Mouse (Mus musculus): ENCODE measurements around the gene Pctp. TPM values are rescaled to one million over a fixed set of nuclear protein-coding genes. Genes with fewer than 3 reads are reported as not detected.
A peak's percentile ranks its signal among the peaks of the same experiment; 100 is the strongest.

The Pctp gene
- polyA plus RNA-seq, 1 experiment from 2014 or later, result 5.1 TPM

DNA sequence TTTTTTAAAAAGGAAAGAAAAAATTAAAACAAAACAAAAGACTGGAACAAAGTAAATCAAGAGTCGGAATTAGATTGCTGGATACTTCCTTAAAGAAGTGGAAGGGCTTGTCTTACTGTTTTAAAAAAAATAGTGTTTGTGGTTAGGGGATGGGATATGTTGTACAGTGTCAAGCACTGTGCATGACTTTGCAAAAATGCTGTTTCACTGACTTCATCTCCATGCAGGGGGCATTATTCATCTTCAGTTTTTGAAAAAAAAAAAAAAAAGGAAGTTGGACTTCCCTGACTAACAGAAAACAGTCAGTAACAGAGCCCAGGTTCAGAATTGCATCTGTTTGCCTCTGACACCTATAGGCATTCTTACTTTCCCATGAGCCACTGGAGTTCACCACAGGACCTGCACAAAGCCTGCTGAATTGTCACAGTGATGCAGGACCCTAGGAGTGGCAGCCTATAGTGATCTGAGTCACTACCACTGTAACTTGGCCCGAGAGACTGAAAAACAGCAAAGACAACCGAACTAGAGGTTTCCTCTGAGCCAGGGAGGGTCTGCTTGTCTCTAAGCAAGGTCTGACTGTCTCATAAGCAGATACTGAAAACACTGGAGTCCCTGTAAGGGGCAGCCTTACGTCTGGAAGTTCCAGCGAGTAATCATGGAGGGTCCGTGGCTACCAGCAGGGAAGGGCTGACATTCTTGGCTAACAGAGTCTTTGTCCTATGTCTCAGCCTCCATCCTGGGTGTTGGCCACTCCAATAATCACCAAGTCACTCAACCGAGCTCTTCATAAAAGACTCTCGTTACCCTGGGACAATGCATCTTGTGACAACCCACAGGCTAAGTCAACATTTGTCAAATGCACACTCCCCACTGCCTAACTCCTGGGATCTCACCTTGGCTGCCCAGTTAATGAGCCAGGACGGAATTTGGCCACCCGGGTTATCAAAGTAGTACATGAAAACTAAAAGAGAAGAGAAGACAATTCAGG is 17.2 kb downstream of the Pctp start:
- Histone ChIP-seq H3K4me2 (no peak overlapping the region), H3K9ac (no peak overlapping the region), H3K27me3 (no peaks in the 10 kb centered on the region), H3K4me3 (replicated peaks) (no peak overlapping the region), H3K36me3 (replicated peaks) (no peaks in the 10 kb centered on the region), H3K27ac (no peak overlapping the region), H3K9me3 (no peaks in the 10 kb centered on the region), H3K4me1 (no peaks in the 10 kb centered on the region)
- WGBS, result 35% methylated on average over 10 of the region's 10 CpGs
- no peak for ATAC-seq (ENCODE audit: low FRiP score)

GRCm38 (mm10) chr11:89984436-89984835 is 18.3 kb downstream of the Pctp start:
- Histone ChIP-seq H3K27me3 (no peaks in the 10 kb centered on the region), H3K4me3 (replicated peaks) (no peak overlapping the region), H3K9ac (no peak overlapping the region), H3K4me2 (no peak overlapping the region), H3K36me3 (replicated peaks) (no peaks in the 10 kb centered on the region), H3K27ac (no peak overlapping the region), H3K9me3 (no peaks in the 10 kb centered on the region), H3K4me1 (no peaks in the 10 kb centered on the region)
- ATAC-seq (ENCODE audit: low FRiP score), result no peak
- WGBS, result 92% methylated on average over 5 of the region's 5 CpGs

DNA sequence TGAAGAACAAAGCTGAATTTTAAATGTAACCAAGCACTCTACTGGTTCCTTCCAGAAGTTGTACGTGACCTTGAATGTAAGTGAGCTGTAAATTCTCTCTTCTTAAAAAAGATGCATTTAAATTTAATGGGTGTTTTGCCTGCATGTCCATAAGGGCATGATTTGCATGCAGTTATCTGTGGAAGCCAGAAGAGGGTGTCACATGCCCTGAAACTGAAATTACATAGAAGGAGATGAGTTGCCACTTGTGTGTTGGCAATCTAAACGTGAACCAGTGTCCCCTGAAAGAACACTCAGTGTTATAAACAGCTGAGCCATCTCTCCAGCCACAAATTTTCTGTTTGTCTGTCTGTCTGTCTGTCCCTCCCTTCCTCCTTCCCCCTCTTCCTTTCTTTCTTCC is 19.8 kb downstream of the Pctp start:
- no peaks in the 10 kb centered on the region for H3K36me3 ChIP-seq (replicated peaks)
- no peak for ATAC-seq (ENCODE audit: low FRiP score)
- no peak overlapping the region for H3K27ac ChIP-seq
- no peaks in the 10 kb centered on the region for H3K27me3 ChIP-seq
- WGBS, result 84% methylated on average over 2 of the region's 2 CpGs
- H3K9me3 ChIP-seq, result no peaks in the 10 kb centered on the region
- H3K4me2 ChIP-seq, result no peak overlapping the region
- H3K9ac ChIP-seq, result no peak overlapping the region
- no peak overlapping the region for H3K4me3 ChIP-seq (replicated peaks)
- peaks cover 12% of the 10 kb centered on the region for H3K4me1 ChIP-seq

DNA sequence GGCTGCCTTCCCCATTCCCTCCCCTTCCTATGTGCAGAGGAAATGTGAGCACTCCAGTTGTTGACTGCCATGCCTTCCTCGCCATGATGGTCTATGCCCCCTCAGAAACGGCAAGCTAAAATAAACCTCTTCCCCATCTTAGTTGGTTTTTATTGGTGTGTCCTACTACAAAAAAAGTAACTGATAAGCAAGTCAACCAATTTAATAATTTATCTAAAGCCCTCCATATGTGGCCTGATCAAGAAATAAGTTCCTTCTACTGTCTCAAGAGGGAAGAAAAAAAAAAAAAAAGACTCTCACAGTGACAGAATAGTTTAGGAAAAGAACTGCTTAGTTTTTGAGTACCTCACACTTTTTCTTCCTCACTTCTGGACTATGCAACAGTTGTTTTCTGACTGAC is 22.6 kb downstream of the Pctp start:
- Histone ChIP-seq H3K36me3 (replicated peaks) (no peaks in the 10 kb centered on the region), H3K27me3 (no peaks in the 10 kb centered on the region), H3K9ac (no peak overlapping the region), H3K4me1 (peaks cover 17% of the 10 kb centered on the region), H3K4me2 (no peak overlapping the region), H3K4me3 (replicated peaks) (no peak overlapping the region), H3K9me3 (no peaks in the 10 kb centered on the region), H3K27ac (no peak overlapping the region)
- no peak for ATAC-seq (ENCODE audit: low FRiP score)
- WGBS, result 95% methylated on average over 2 of the region's 2 CpGs

DNA sequence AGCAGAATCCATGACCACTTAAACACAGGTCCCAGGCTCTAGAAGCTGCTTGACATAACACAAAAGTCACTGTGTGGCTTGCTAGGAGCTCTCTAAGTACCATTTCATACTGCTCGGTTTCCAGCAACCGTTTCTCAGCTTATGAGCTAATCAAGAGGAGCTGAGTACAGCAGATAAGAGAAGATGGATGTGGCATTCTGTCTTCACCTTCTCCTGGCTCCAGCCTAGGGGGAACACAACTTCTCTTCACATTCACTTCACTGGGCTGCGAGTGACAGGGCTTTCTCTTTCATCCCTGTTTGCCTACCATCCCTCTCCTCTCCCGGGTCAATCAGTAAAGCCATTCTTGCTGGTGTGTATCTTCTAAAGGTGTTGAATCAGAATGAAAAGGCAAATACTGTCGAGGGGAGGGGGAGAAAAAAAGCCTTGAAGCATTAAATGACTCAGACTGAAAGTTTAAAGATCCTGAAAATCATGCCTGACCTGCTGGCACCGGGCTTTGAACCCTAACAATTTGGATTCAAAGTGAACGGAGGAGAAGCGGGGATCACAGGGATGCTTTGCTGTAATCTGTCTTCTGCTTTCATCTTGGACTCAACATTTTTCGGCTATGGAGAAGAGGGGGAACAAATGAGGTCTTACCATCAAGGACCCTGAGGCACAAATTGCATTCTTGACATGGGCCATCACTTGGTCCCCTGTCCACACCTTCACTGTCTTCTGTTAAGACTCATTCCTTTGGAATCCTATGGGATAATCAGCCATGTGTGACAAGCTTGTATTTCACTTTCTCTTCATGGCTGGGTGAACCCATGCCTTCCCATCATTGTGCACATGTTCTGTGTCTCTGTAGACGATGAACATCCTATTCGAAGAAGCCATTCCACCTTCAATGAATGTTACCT is 23.5 kb downstream of the Pctp start:
- 75% methylated on average over 11 of the region's 11 CpGs for WGBS
- no peak overlapping the region for H3K27ac ChIP-seq
- H3K4me1 ChIP-seq, result peaks cover 17% of the 10 kb centered on the region

DNA sequence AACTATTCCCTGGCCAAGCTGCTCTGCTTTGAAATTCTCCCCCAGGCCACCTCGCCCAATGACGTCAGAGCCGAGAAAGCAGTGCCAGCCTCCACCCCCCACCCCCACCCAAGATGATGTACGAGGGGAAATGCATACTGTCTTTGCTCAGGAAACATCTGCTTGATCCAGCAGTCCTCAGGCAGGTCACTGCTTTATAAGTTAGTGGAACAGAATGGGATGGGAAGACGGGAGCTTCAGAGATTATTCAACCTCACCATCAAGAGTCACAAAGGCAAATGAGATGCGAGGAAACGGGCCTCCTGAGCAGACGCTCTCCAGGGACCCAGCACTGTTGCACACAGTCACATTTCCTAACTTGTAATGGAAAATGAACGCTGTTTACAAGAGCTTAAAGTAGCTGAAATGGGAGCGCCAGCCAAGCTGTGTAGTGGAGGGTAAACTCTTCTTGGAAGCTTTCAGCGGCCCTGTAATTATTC is 24.3 kb downstream of the Pctp start:
- peak overlapping the region; percentile 8; the same call in 1 of the 2 replicates for H3K4me2 ChIP-seq
- H3K9me3 ChIP-seq, result no peaks in the 10 kb centered on the region
- H3K9ac ChIP-seq, result no peak overlapping the region
- H3K36me3 ChIP-seq (replicated peaks), result no peaks in the 10 kb centered on the region
- H3K4me1 ChIP-seq, result peaks cover 17% of the 10 kb centered on the region
- H3K4me3 ChIP-seq (replicated peaks), result no peak overlapping the region
- no peaks in the 10 kb centered on the region for H3K27me3 ChIP-seq
- no peak for ATAC-seq (ENCODE audit: low FRiP score)
- 27% methylated on average over 11 of the region's 11 CpGs for WGBS
- no peak overlapping the region for H3K27ac ChIP-seq

More for the DNA sequence above, 23.5 kb downstream of the Pctp start:
- Histone ChIP-seq H3K4me3 (replicated peaks) (no peak overlapping the region), H3K27me3 (no peaks in the 10 kb centered on the region), H3K4me2 (no peak overlapping the region), H3K9ac (no peak overlapping the region), H3K9me3 (no peaks in the 10 kb centered on the region), H3K36me3 (replicated peaks) (no peaks in the 10 kb centered on the region)
- no peak for ATAC-seq (ENCODE audit: low FRiP score)

DNA sequence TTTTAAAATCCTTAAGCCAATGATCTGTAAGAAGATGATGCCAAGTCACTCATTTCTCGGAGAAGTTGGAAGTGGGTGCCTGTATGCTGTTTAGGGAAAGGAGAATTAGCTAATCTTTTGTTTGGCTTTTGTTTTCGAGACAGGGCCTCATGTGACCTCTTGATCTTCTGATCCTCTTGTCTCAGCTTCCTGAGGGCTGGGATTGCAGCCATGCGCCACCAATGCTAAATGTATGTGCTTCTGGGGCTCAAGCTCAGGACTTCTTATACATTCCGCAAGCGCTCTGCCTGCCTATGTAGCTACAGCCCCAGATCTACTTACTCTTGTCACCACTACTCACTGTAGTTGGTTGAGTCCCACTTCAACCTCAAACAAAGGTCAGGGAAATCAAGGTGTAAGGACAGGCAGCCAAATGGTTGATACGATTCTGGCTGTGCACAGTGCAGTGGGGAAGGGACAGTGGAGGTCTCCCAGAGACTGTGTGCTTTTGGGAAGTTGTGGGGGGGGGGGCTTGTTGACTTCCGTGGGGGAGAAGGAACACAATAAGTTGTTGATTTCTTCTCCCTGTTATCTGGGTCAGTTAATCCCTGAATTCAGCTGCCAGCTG is 24.8 kb downstream of the Pctp start:
- ATAC-seq (ENCODE audit: low FRiP score), result no peak
- Histone ChIP-seq H3K4me2 (peak overlapping the region; percentile 8; the same call in 1 of the 2 replicates), H3K27ac (no peak overlapping the region), H3K9me3 (no peaks in the 10 kb centered on the region), H3K36me3 (replicated peaks) (no peaks in the 10 kb centered on the region), H3K27me3 (peaks cover 4% of the 10 kb centered on the region; the same call in 1 of the 2 replicates), H3K4me1 (peaks cover 17% of the 10 kb centered on the region), H3K9ac (no peak overlapping the region), H3K4me3 (replicated peaks) (no peak overlapping the region)
- 33% methylated on average over 7 of the region's 7 CpGs for WGBS

GRCm38 (mm10) chr11:89976361-89976760 is 26.3 kb downstream of the Pctp start:
- Histone ChIP-seq H3K27me3 (peaks cover 4% of the 10 kb centered on the region; the same call in 1 of the 2 replicates), H3K27ac (no peak overlapping the region), H3K9me3 (no peaks in the 10 kb centered on the region), H3K4me3 (replicated peaks) (no peak overlapping the region), H3K4me2 (no peak overlapping the region), H3K36me3 (replicated peaks) (no peaks in the 10 kb centered on the region), H3K9ac (no peak overlapping the region), H3K4me1 (peaks cover 17% of the 10 kb centered on the region)
- ATAC-seq (ENCODE audit: low FRiP score), result no peak
- 94% methylated on average over 5 of the region's 5 CpGs for WGBS

GRCm38 (mm10) chr11:89971296-89971695 is 31.4 kb downstream of the Pctp start:
- WGBS, result 43% methylated on average over 3 of the region's 3 CpGs
- H3K27ac ChIP-seq, result no peak overlapping the region
- no peak overlapping the region for H3K4me2 ChIP-seq
- peaks cover 4% of the 10 kb centered on the region; the same call in 1 of the 2 replicates for H3K27me3 ChIP-seq
- ATAC-seq (ENCODE audit: low FRiP score), result no peak
- H3K9me3 ChIP-seq, result no peaks in the 10 kb centered on the region
- H3K4me3 ChIP-seq (replicated peaks), result no peak overlapping the region
- no peaks in the 10 kb centered on the region for H3K36me3 ChIP-seq (replicated peaks)
- H3K9ac ChIP-seq, result no peak overlapping the region
- H3K4me1 ChIP-seq, result peaks cover 7% of the 10 kb centered on the region; the same call in 1 of the 2 replicates

- H3K27me3 ChIP-seq, result peaks cover 4% of the 10 kb centered on the region; the same call in 1 of the 2 replicates
- H3K36me3 ChIP-seq (replicated peaks), result no peaks in the 10 kb centered on the region
- H3K9me3 ChIP-seq, result no peaks in the 10 kb centered on the region
- no peak overlapping the region for H3K4me2 ChIP-seq
- no peak overlapping the region for H3K4me3 ChIP-seq (replicated peaks)
- ATAC-seq (ENCODE audit: low FRiP score), result no peak
- H3K27ac ChIP-seq, result no peak overlapping the region
- WGBS, result 51% methylated on average over 4 of the region's 4 CpGs
- H3K9ac ChIP-seq, result no peak overlapping the region
- peaks cover 7% of the 10 kb centered on the region; the same call in 1 of the 2 replicates for H3K4me1 ChIP-seq
Measured at GRCm38 (mm10) chr11:89970726-89971125, 32.0 kb downstream of the Pctp start.

- no peak overlapping the region for H3K4me3 ChIP-seq (replicated peaks)
- H3K4me2 ChIP-seq, result no peak overlapping the region
- H3K27ac ChIP-seq, result no peak overlapping the region
- no peak for ATAC-seq (ENCODE audit: low FRiP score)
- H3K4me1 ChIP-seq, result peaks cover 7% of the 10 kb centered on the region; the same call in 1 of the 2 replicates
- 78% methylated on average over 4 of the region's 4 CpGs for WGBS
- no peaks in the 10 kb centered on the region for H3K9me3 ChIP-seq
- no peaks in the 10 kb centered on the region for H3K36me3 ChIP-seq (replicated peaks)
- H3K9ac ChIP-seq, result no peak overlapping the region
- H3K27me3 ChIP-seq, result peaks cover 4% of the 10 kb centered on the region; the same call in 1 of the 2 replicates
Measured at GRCm38 (mm10) chr11:89969131-89969530, 33.6 kb downstream of the Pctp start.

All from forebrain, embryonic 12.5 days (tissue).